In genomic region chr2:132597226-132597625, GRCm38 (mm10) we compare ENCODE assay signal across 10 mouse cellular contexts. TPM values are rescaled to one million over a fixed set of nuclear protein-coding genes. Genes with fewer than 3 reads are reported as not detected.
DNase-seq lines count a peak whose midpoint lies in the region; ATAC-seq lines count a peak whose summit lies in the region.
"Had no signal": no experiment of that assay in that cellular context is flagged by ENCODE, and none has a peak within 500 bp of the region (broad histone marks: within the 10 kb centered on the region; RNA-seq: fewer than 3 reads in every experiment).

No protein-coding gene starts in this region.

- H3K9me3 ChIP-seq in forebrain, embryonic 14.5 days (replicated peaks; ENCODE audit: control insufficient read depth, low read length): no peaks in the 10 kb centered on the region
- H3K9me3 ChIP-seq: stomach, embryonic 15.5 days had no signal

- no peak overlapping the region for H3K27ac ChIP-seq in forebrain, embryonic 14.5 days (ENCODE audit: low read depth, low read length)
- H3K27ac ChIP-seq: stomach, embryonic 15.5 days had no signal

- no peak overlapping the region for H3K9ac ChIP-seq in forebrain, embryonic 14.5 days (ENCODE audit: low read length)
- H3K9ac ChIP-seq: stomach, embryonic 15.5 days had no signal

- H3K4me2 ChIP-seq in forebrain, embryonic 14.5 days (ENCODE audit: low read length): no peak overlapping the region
- H3K4me2 ChIP-seq: stomach, embryonic 15.5 days had no signal

- H3K4me1 ChIP-seq in forebrain, embryonic 14.5 days (ENCODE audit: control insufficient read depth, insufficient read depth, low read length): no peaks in the 10 kb centered on the region
- H3K4me1 ChIP-seq: stomach, embryonic 15.5 days had no signal

- 75% methylated on average over 8 of the region's 8 CpGs for WGBS in forebrain, embryonic 14.5 days

- DNase-seq in layer of hippocampus, adult 11-12 months (ENCODE audit: low spot score): peak; percentile 22
- DNase-seq in layer of hippocampus, adult 8-10 months (ENCODE audit: low spot score in 2 of 2): no peak
- peak; percentile 56 for DNase-seq in heart, adult 8-10 months (ENCODE audit: low spot score)
- peak; percentile 71 for DNase-seq in lung, postnatal 36 days
- peak; percentile 76 for DNase-seq in thymus, postnatal 0 days (ENCODE audit: low spot score)
- DNase-seq in forebrain, embryonic 14.5 days (ENCODE audit: low spot score): no peak
- DNase-seq in cerebellum, adult 11 months: no peak
- no peak for DNase-seq in embryo, embryonic 10 days (ENCODE audit: low spot score)
- DNase-seq: midbrain, embryonic 14.5 days had no signal

- no peak for ATAC-seq in forebrain, embryonic 14.5 days

- no peaks in the 10 kb centered on the region for H3K36me3 ChIP-seq in forebrain, embryonic 14.5 days (ENCODE audit: control insufficient read depth, insufficient read depth, low read length)
- H3K36me3 ChIP-seq: stomach, embryonic 15.5 days had no signal

- no peaks in the 10 kb centered on the region for H3K27me3 ChIP-seq in forebrain, embryonic 14.5 days (replicated peaks; ENCODE audit: control insufficient read depth, insufficient read depth, low read length)
- H3K27me3 ChIP-seq: stomach, embryonic 15.5 days had no signal

- H3K4me3 ChIP-seq in forebrain, embryonic 14.5 days (ENCODE audit: low read depth, low read length): no peak overlapping the region
- H3K4me3 ChIP-seq: stomach, embryonic 15.5 days had no signal

RNA-seq across cellular contexts. Expression of gene Gpcpd1, which starts 9.7 kb away (rescaled TPM):
- 10 to 100 TPM; 65.3 to 79.3 (median 70.9) TPM for total RNA-seq in layer of hippocampus, adult 8-10 months (2022)
- 100 to 1,000 TPM; 161 to 308 (median 228) TPM for total RNA-seq in heart, adult 8-10 months (2022)
- 48.1 and 52.3 TPM in 2 replicates for polyA plus RNA-seq in thymus, postnatal 0 days (2015; fragmentation: Nextera tagmentation; extraction: Ambion mirVana)
- 65.3 and 67.0 TPM in 2 replicates for polyA plus RNA-seq in forebrain, embryonic 14.5 days (2014; fragmentation: Nextera tagmentation; extraction: Ambion mirVana)

Comparison
In these comparisons a context has a peak if more than half of its experiments do, and no peak if none do; other contexts are left out.
1. DNase-seq: peak in layer of hippocampus, adult 11-12 months (single experiment), heart, adult 8-10 months (single experiment), lung, postnatal 36 days (single experiment) and thymus, postnatal 0 days (single experiment); none in layer of hippocampus, adult 8-10 months (0 of 2), forebrain, embryonic 14.5 days (single experiment), cerebellum, adult 11 months (single experiment) and embryo, embryonic 10 days (single experiment).